Mouse (Mus musculus) myocyte (in vitro differentiated cells): Measurements from ENCODE around the gene Anks1b. TPM values are rescaled to one million over a fixed set of nuclear protein-coding genes. Genes with fewer than 3 reads are reported as not detected.

Experiments used
- H3K27me3 ChIP-seq: one replicate; pipeline ENCODE4 v1.6.1; 2011; ENCODE audit not compliant: control insufficient read depth, insufficient read depth, insufficient read length
- H3K36me3 ChIP-seq: one replicate; pipeline ENCODE4 v1.6.1; 2011; ENCODE audit not compliant: control insufficient read depth, insufficient read depth
- H3K4me2 ChIP-seq: one replicate; pipeline ENCODE4 v1.6.1; 2011; ENCODE audit warnings: low read depth, control low read depth
- H3K4me3 ChIP-seq: one replicate; pipeline ENCODE4 v1.5.1; 2011; ENCODE audit warnings: mild to moderate bottlenecking, control low read depth, moderate library complexity
- H3K79me2 ChIP-seq: one replicate; pipeline ENCODE4 v1.6.1; 2011; ENCODE audit not compliant: control insufficient read depth, insufficient read depth
- H3ac ChIP-seq: one replicate; pipeline ENCODE4 v1.6.1; 2011; ENCODE audit not compliant: control insufficient read depth, insufficient read length
- CEBPB ChIP-seq: IDR thresholded peaks from 2 replicates; pipeline ENCODE4 v1.6.1; 2011; ENCODE audit warnings: mild to moderate bottlenecking, moderate library complexity; ENCODE audit not compliant: poor library complexity, insufficient read depth, severe bottlenecking
- E2F4 ChIP-seq: IDR thresholded peaks from one replicate; pipeline ENCODE4 v1.6.1; 2011; ENCODE audit warnings: mild to moderate bottlenecking, control low read depth, moderate library complexity; ENCODE audit not compliant: insufficient read depth
- MAX ChIP-seq: IDR thresholded peaks from one replicate; pipeline ENCODE4 v1.6.1; 2011; ENCODE audit warnings: low read depth, mild to moderate bottlenecking, control low read depth
- MYOD1 ChIP-seq, 3 experiments: IDR thresholded peaks; one replicate each; pipeline ENCODE4 v1.6.1; 2011; ENCODE audit warnings: control low read depth in 2 of 3, low read depth in 2 of 3, mild to moderate bottlenecking in 2 of 3, moderate library complexity in 1 of 3; ENCODE audit not compliant: insufficient read length in 2 of 3, control insufficient read depth in 1 of 3
- MYOG ChIP-seq, 3 experiments: IDR thresholded peaks; one replicate each; pipeline ENCODE4 v1.6.1; 2011; ENCODE audit warnings: control low read depth in 2 of 3, low read depth in 2 of 3, mild to moderate bottlenecking in 2 of 3; ENCODE audit not compliant: insufficient read length in 2 of 3, control insufficient read depth in 1 of 3, insufficient read depth in 1 of 3
- POLR2A ChIP-seq: IDR thresholded peaks from one replicate; pipeline ENCODE4 v1.6.1; 2011; ENCODE audit warnings: low read depth, mild to moderate bottlenecking, control low read depth, moderate library complexity; ENCODE audit not compliant: insufficient read length
- POLR2AphosphoS2 ChIP-seq: IDR thresholded peaks from one replicate; pipeline ENCODE4 v1.6.1; 2011; ENCODE audit warnings: low read depth, control low read depth; ENCODE audit not compliant: insufficient read length
- REST ChIP-seq: IDR thresholded peaks from one replicate; pipeline ENCODE4 v1.6.1; 2011; ENCODE audit warnings: mild to moderate bottlenecking, control low read depth, moderate library complexity; ENCODE audit not compliant: insufficient read depth, insufficient read length
- SRF ChIP-seq: IDR thresholded peaks from one replicate; pipeline ENCODE4 v1.6.1; 2011; ENCODE audit warnings: low read depth; ENCODE audit not compliant: control insufficient read depth, insufficient read length
- TCF12 ChIP-seq: IDR thresholded peaks from one replicate; pipeline ENCODE4 v1.6.1; 2011; ENCODE audit warnings: mild to moderate bottlenecking, control low read depth; ENCODE audit not compliant: poor library complexity, insufficient read depth, severe bottlenecking
- TCF3 ChIP-seq: IDR thresholded peaks from one replicate; pipeline ENCODE4 v1.6.1; 2011; ENCODE audit warnings: low read depth, control low read depth; ENCODE audit not compliant: insufficient read length
- USF1 ChIP-seq: IDR thresholded peaks from one replicate; pipeline ENCODE4 v1.6.1; 2011; ENCODE audit warnings: low read depth, mild to moderate bottlenecking, control low read depth, moderate library complexity
- polyA plus RNA-seq: library from polyadenylated mRNA; unstranded; fragments of >200 nt; fragmentation: generic; extraction: Trizol; gene quantifications from one replicate; pipeline ENCODE4 v1.2.1, GENCODE M21; 2012; ENCODE audit warnings: missing spikeins

Anks1b gene
- 0.13 TPM for polyA plus RNA-seq

- no peaks in the 10 kb centered on the region for H3K27me3 ChIP-seq
- H3ac ChIP-seq: no peak within 1 kb of the TSS
- TF ChIP-seq POLR2AphosphoS2 (no peak), TCF3 (no peak), SRF (no peak), MAX (no peak), REST (no peak), USF1 (no peak), MYOG (IDR thresholded peaks at IDR 0.05; ENCODE audit: control insufficient read depth in 1 of 3, insufficient read depth in 1 of 3, insufficient read length in 2 of 3, low read depth in 2 of 3) (no peak), E2F4 (no peak), MYOD1 (IDR thresholded peaks at IDR 0.05; ENCODE audit: control insufficient read depth in 1 of 3, insufficient read length in 2 of 3, low read depth in 2 of 3) (no peak)
- peak within 1 kb of the TSS; percentile 12 for H3K4me3 ChIP-seq
- H3K36me3 ChIP-seq: no peaks in the 10 kb centered on the region
- H3K79me2 ChIP-seq: no peaks in the 10 kb centered on the region
- H3K4me2 ChIP-seq: peak within 1 kb of the TSS; percentile 78
Observed at GRCm38 (mm10) chr10:89873146-89873950, at the start of gene Anks1b. Gene Anks1b, plus strand, starts transcription at chr10:89873509.

- Histone ChIP-seq H3K79me2 (no peaks in the 10 kb centered on the region), H3K4me2 (no peak overlapping the region), H3K4me3 (no peak overlapping the region), H3ac (no peak overlapping the region), H3K36me3 (peaks cover 13% of the 10 kb centered on the region), H3K27me3 (no peaks in the 10 kb centered on the region)
- TF ChIP-seq SRF (no peak), CEBPB (no peak), POLR2A (no peak), REST (no peak)
Observed at GRCm38 (mm10) chr10:89823906-89824305, 49.4 kb upstream of the Anks1b start.

- TF ChIP-seq TCF12 (no peak), CEBPB (no peak), E2F4 (no peak), SRF (no peak), MYOD1 (IDR thresholded peaks at IDR 0.05; ENCODE audit: control insufficient read depth in 1 of 3, insufficient read length in 2 of 3, low read depth in 2 of 3) (peak in 2 of 3 experiments; percentile 37 to 46), MAX (no peak), MYOG (IDR thresholded peaks at IDR 0.05; ENCODE audit: control insufficient read depth in 1 of 3, insufficient read depth in 1 of 3, insufficient read length in 2 of 3, low read depth in 2 of 3) (peak in 1 of 3 experiments; percentile 35)
- no peak overlapping the region for H3ac ChIP-seq
- no peaks in the 10 kb centered on the region for H3K79me2 ChIP-seq
- peaks cover 3% of the 10 kb centered on the region for H3K36me3 ChIP-seq
- H3K4me2 ChIP-seq: no peak overlapping the region
- H3K27me3 ChIP-seq: no peaks in the 10 kb centered on the region
- H3K4me3 ChIP-seq: no peak overlapping the region
Observed at GRCm38 (mm10) chr10:89826896-89827295, 46.4 kb upstream of the Anks1b start.

- H3K79me2 ChIP-seq: no peaks in the 10 kb centered on the region
- no peaks in the 10 kb centered on the region for H3K36me3 ChIP-seq
- no peak overlapping the region for H3K4me2 ChIP-seq
- no peaks in the 10 kb centered on the region for H3K27me3 ChIP-seq
- no peak for TF ChIP-seq MYOG (IDR thresholded peaks at IDR 0.05; ENCODE audit: control insufficient read depth in 1 of 3, insufficient read depth in 1 of 3, insufficient read length in 2 of 3, low read depth in 2 of 3)
- TF ChIP-seq MYOD1 (IDR thresholded peaks at IDR 0.05; ENCODE audit: control insufficient read depth in 1 of 3, insufficient read length in 2 of 3, low read depth in 2 of 3): no peak
- TF ChIP-seq MAX: no peak
- TF ChIP-seq SRF: no peak
- no peak for TF ChIP-seq TCF12
- no peak for TF ChIP-seq POLR2A
- no peak for TF ChIP-seq USF1
- no peak for TF ChIP-seq TCF3
- no peak overlapping the region for H3K4me3 ChIP-seq
- no peak overlapping the region for H3ac ChIP-seq
Observed at GRCm38 (mm10) chr10:89832334-89832733, 41.0 kb upstream of the Anks1b start.

- Histone ChIP-seq H3K79me2 (no peaks in the 10 kb centered on the region), H3K27me3 (no peaks in the 10 kb centered on the region), H3K4me2 (no peak overlapping the region), H3K4me3 (no peak overlapping the region), H3K36me3 (no peaks in the 10 kb centered on the region), H3ac (no peak overlapping the region)
- TF ChIP-seq TCF12 (no peak), POLR2AphosphoS2 (no peak), E2F4 (no peak), MYOG (IDR thresholded peaks at IDR 0.05; ENCODE audit: control insufficient read depth in 1 of 3, insufficient read depth in 1 of 3, insufficient read length in 2 of 3, low read depth in 2 of 3) (no peak), CEBPB (no peak), TCF3 (no peak), USF1 (no peak), REST (no peak), SRF (no peak), POLR2A (no peak), MAX (no peak), MYOD1 (IDR thresholded peaks at IDR 0.05; ENCODE audit: control insufficient read depth in 1 of 3, insufficient read length in 2 of 3, low read depth in 2 of 3) (no peak)
Observed at GRCm38 (mm10) chr10:89833166-89833565, 40.1 kb upstream of the Anks1b start.
